Mouse (Mus musculus): ENCODE data around the gene Ncoa4. TPM values are rescaled to one million over a fixed set of nuclear protein-coding genes. Genes with fewer than 3 reads are reported as not detected.

Gene Ncoa4
- polyA plus RNA-seq (2012; rRNA removed), result 104 and 141 TPM in 2 replicates

DNA sequence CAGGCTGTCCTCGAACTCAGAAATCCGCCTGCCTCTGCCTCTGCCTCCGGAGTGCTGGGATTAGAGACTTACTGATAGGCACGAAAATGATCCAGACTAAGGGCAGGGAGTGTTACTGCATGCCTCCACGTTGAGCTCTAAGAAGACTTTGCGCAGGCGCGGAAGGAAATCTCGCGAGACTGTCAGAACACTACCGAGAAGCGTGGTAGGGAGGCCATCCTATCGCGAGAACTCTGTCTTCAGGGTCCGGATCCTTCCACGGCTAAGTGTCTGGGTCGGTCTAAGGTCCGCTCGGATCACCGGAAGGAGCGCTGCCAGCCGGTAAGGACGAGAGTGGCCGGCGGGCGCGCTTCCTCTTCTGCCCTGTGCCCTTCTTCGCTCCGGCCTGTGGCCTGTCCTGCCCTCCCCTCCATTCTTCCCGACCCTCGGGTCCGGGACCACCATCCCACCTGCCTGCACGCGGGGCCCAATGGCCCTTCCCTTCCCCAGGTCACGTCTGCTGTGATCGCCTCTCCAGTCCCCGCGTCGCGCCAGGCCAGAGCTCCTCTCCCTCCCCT lies at the start of gene Ncoa4:
Gene Ncoa4, plus strand, starts transcription at position 176 of the 557 bp plus-strand sequence.

DNA sequence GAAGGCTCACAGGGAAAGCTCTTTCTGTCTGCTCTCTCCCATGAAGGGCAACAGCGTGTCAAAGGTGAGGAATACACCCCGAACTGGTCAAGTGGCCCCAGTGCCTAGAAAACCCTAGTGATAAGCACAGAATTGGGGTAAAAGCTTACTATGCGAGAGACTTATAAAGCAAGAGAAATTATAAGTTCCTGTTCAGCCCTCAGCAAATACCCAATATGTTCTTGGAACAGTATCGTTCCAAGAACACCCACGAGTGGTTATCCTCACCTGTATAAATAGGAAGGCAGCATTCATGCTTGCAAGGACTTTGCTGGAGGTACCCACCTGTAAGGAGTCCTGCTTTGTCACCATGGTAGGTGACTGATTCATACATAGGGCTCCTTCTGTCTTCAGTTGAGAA lies 17.9 kb upstream of the Ncoa4 start, which contains the start of gene Msmb:
Gene Msmb, plus strand, starts transcription at position 301 of the 400 bp plus-strand sequence.

DNA sequence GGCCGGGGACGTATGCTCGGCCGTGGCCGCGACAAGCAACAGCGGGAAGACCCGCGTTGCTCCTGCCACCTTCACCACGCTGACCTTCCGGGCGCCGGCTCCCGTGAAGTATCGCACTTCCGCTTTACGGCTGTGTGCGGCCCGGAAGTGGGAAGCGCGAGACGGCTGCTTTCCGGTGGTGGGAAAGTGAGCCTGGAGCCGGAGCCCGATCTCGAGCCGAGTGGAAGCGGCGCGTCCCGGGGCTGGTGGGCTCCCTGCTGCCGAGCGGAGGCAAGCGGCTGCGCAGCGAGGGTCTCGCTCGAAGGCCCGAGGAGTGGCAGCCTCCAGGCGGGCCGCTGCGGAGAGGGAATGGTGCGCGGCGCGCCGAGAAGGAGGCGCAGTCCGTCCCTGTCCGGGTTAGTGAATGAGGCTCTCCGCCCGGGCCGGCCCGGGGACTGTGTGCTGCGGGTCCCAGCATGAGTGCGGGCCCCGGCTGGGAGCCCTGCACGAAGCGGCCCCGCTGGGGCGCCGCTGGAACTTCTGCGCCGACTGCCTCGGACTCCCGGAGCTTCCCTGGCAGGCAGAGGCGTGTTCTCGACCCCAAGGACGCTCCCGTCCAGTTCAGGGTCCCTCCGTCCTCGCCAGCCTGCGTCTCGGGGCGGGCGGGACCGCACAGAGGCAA lies 42.3 kb downstream of the Ncoa4 start, which contains the start of the genes Timm23 and Parg:
Gene Timm23, minus strand, starts transcription at position 108 of the 661 bp plus-strand sequence.
Gene Parg, plus strand, starts transcription at position 159 of the 661 bp plus-strand sequence.

Other genes starting within 250 kb of the Ncoa4 start
- gene Galnt15, start 130.9 kb upstream of the Ncoa4 start, polyA plus RNA-seq (2012; rRNA removed), result under 0.01 TPM in 1 of 2 replicates, not detected in the other
- 14.8 and 15.7 TPM in 2 replicates for gene Oxnad1, start 74.5 kb upstream of the Ncoa4 start, polyA plus RNA-seq (2012; rRNA removed)
- gene Dph3, start 74.1 kb upstream of the Ncoa4 start, polyA plus RNA-seq (2012; rRNA removed), result 35.2 and 37.4 TPM in 2 replicates
- gene Msmb, start 17.8 kb upstream of the Ncoa4 start, polyA plus RNA-seq (2012; rRNA removed), result 0.15 and 0.27 TPM in 2 replicates
- 90.5 and 100 TPM in 2 replicates for gene Timm23, start 42.0 kb downstream of the Ncoa4 start, polyA plus RNA-seq (2012; rRNA removed)
- 6.6 and 7.1 TPM in 2 replicates for gene Parg, start 42.1 kb downstream of the Ncoa4 start, polyA plus RNA-seq (2012; rRNA removed)
- 0.40 and 0.45 TPM in 2 replicates for gene Ogdhl, start 162.2 kb downstream of the Ncoa4 start, polyA plus RNA-seq (2012; rRNA removed)
- not detected in 2 replicates for gene 1700024G13Rik, start 228.5 kb downstream of the Ncoa4 start, polyA plus RNA-seq (2012; rRNA removed)